Mouse (Mus musculus) adrenal gland, adult 2 months (tissue): ENCODE data around the gene Apobr. TPM values are rescaled to one million over a fixed set of nuclear protein-coding genes. Genes with fewer than 3 reads are reported as not detected.

Experiments used
- DNase-seq: peaks from one replicate; pipeline ENCODE4 v3.0.0; 2021
- polyA plus RNA-seq: library from polyadenylated mRNA; depleted of rRNA; stranded (reverse); fragments of >200 nt; gene quantifications from 2 replicates; pipeline ENCODE4 v1.2.3, GENCODE M21; 2012
- total RNA-seq, 2 experiments: library from RNA; stranded (reverse); gene quantifications; 2 replicates each; pipeline ENCODE4 v1.2.3; 2021

The Apobr gene
- total and polyA plus RNA-seq, 3 experiments = 2.0 to 5.3 (median 4.7) TPM

DNA sequence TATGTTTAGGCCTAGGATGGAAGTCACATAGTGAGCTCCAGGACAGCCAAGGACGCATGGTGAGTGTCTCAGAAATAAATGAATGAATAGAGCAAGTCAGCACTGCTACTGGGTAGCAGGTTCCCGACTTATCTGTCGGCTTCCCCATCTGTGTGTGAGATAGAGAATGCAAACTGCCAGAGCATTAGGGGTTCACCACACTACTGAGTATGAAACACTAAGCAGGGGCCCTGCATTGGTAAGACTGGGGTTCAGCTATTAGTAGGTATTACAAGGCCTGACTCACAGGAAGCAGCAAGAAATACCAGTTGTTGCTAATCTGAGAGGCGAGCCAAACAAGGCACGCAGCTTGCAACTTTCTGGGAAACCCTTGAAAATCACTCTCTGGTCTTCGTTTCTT is 14.2 kb downstream of the Apobr start:
- no peak for DNase-seq

DNA sequence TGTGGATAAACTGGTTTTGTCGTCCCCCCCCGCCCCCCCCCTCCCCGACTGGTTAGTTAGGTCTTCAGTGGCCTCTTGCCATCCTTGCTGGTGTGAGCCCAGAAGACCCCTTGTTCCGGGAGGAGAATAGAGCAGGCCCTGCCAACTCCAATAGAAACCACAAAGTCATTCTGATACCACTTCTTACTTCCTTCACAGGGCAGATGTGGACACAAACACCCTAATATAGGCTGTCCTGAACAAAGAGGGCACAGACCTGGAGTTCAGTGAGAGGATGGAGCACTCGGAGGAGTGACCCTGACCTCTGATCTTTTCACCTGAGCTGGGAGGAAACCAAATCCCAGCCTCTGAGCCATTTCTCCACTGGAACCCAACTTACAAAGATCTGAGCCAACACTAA is 17.2 kb downstream of the Apobr start:
- DNase-seq = no peak

DNA sequence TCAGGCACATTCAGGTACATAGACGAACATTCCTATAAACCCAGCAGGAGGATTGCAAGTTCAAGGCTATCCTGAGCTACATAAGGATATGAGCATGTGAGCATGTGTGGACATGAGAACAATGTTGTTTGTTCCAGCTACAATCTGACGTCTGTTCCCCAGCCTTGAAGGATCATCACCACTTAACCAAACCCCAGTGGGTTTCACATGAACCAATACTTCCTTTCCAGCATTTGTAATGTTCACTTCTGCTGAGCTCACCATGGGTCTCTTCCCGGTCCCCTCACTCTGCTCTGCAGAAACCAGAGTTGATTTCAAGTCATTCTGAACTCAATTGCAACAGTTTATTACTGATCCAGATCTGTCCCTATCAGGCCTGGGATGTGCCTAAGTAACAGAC is 17.9 kb downstream of the Apobr start:
- DNase-seq = no peak

DNA sequence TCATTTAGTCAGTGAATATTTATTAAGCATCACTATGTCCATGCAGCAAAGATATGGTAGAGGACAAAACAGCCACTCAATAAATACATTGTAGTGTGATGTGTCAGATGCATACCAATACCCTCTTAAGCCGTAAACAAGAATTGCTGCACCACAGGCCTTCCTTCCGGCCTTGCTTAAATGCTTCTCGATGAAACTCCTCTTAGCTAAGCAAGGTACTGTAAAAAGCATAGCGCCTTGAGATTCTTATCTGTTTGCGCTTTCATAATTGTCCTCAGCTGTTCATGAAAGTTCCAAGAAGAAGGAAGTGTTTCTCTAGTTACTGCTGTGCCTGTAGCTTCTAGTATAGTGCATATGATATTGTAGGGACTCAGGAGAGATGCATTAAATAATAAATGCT is 21.9 kb downstream of the Apobr start:
- DNase-seq = no peak

DNA sequence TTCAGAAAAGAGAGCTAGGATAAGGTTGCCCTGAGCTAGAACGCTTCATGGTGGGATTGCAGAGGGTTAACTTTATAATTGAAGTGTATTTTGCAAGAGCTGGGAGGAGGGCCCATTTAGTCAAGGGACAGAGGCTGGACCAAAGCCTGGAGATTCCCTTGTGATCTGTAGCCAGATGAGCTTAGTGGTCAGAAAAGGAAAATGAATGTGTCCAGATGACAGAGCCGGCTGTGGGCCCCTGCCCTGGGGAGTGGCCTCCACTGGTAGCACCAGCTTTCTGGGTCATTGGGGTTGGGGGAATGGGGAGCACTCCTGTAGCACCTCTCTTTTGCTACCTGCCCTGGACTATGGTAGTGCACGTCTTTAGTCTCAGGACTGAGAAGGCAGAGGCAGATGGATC is 22.3 kb downstream of the Apobr start:
- DNase-seq = peak; percentile 68

DNA sequence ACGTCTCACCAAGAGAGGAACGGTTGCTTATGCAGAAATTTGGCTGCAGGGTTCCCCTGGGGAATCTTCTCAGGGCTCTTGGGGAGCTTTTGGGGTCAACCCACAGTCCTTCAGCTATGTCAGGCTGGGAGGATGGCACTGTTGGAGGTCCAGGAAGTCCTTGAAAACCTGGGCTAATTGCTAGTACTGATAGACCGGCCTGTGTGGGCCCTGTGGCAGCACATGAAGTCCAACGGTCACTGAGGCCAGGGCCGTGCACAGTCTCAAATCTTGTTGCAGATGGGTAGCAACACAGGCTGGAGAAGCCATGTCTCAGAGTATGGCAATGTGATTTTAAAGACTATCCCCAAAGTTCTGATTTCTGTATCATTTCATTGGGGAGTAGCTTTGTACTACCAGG is 23.1 kb downstream of the Apobr start:
- DNase-seq = no peak

DNA sequence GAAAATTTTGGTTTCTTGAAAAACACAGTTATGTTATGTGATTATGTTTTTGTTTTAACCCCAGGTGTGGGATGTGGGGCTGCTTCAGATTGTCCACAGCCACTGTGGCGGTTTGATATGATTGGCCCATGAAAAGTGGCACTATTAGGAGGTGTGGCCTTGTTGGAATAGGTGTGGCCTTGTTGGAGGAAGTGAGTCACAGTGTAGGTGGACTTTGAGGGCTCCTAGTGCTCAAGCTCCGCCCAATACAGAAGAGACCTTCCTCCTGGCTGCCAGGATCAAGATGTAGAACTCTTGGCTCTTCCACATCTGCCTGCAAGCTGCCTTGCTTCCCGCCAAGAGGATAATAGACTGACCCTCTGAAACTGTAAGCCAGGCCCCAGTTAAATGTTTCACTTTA is 28.0 kb downstream of the Apobr start:
- DNase-seq = no peak

DNA sequence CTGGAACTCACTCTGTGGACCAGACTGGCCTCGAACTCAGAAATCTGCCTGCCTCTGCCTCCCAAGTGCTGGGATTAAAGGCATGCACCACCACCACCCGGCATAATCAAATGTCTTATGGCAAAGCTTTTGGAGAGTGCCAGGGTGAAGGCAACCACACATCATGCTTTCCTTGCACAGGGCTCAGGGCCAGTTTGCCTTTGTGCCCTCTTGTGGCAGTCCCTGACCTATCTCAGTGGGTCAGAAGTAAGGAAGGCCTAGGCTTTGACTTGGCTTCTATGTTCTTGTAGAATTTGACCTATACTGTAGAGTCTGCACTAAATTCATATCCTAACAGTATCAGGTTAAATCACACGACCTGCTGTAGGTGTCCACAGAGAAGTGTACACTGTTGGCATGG is 32.0 kb downstream of the Apobr start:
- DNase-seq = peak; percentile 37

DNA sequence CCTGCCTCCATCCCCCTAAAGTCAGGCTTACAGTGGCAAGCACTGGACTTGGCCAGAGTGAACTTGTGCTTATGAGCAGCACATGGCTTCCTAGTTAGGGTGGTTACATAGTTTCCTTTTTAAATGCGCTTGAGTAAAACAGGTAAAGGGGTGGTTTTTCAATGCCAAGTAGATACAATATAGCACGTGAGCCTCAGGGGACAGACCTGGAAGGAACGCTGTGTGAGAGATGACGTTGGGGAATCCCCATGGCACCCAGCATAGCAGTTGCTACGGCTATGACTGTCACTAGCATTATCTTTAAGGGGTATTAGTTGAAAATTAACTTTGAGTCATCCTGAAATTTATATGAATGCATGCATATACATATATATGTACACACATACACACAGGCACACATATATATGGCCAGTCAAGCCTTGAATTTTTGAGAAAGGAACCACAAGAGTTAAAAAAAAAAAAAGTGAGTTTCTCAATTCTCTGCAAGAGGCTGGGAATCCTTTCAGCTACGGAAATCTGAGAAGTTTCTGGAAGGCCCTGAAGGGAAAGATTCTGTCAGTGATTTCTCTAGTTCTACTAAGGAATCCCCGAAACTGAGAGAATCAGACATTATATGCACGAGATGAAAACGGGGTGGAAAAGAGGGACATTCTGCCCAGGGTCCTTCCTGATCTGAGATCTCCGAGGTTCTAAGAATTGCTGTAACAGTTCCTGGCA is 35.0 kb downstream of the Apobr start:
- no peak for DNase-seq

DNA sequence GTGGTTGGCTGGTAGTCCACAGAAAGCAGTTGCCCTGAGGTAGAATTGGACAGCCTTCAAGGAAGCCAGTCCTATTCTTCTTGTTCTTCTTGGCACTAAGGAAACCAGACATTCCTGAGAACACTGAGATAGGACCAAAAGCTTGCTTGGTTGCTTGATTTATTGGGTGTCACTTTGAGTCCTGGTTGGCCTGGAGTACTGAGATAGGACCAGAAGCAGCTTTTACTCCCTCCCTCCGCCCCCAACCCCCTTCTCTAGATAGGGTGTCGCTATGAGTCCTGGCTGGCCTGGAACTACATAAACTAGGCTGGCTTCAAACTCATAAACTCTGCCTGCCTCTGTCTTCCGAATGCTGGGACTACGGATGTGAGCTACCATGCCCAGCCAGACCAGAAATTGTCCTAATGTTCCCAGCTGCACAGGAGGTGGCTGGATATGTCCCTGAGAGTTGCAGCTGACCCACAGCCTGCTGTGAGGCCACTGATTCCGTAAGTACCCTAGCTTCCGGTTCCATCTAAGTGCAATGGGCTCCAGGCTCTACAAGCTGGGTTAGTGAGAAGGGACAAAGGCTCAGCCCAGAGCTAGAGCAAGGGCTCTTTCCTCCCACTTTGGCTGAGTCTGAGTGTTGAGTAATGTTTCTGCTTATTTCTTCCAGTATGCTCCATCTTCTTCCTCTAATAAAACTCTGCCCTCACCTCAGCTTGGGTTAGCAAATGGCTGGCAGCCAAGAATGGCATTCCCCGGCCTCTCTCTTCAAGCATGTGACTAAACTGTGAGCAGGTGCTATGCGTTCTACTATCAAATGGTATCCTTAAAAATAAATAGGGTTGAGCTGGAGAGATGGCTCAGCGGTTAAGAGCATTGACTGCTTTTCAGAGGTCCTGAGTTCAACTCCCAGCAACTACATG is 37.0 kb downstream of the Apobr start:
- no peak for DNase-seq

DNA sequence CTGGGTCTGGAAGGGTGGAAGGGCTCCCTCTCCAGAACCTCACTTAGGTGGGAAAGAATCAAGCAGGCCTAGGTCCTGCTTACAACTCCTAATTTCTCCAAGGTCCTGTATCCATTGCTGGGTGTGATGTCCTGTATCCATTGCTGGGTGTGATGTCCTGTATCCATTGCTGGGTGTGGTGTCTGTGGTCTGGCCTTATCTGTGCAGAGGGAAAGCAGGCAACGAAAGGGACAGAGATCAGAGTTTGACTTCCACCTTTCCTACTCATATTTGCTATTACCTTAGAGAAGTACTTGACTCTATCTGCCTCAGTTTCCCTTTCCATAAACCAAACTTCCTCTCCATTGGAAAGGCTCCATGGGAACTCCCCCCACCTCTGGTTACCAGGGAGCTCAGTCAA is 38.6 kb downstream of the Apobr start:
- no peak for DNase-seq

DNA sequence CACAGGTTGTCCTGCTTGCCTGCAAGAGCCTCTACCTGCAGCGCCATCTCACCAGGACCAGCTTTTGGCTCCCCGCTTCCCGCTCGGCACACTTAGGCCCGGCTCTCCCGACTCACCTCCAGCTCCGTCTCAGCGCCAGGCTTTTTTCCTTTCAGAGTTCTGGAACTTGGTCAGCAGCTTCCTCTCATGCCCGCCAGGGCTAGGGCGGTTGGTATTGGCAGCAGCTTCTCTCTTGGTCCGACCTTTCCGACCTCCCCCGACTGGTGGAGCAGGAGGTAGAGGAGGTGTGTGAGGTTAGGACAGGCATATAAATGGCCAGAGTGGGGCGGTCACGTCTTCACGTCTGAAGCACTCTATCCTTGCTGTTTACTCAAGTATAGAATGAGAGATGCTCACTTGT is 40.0 kb downstream of the Apobr start:
- DNase-seq = peak; percentile 22

DNA sequence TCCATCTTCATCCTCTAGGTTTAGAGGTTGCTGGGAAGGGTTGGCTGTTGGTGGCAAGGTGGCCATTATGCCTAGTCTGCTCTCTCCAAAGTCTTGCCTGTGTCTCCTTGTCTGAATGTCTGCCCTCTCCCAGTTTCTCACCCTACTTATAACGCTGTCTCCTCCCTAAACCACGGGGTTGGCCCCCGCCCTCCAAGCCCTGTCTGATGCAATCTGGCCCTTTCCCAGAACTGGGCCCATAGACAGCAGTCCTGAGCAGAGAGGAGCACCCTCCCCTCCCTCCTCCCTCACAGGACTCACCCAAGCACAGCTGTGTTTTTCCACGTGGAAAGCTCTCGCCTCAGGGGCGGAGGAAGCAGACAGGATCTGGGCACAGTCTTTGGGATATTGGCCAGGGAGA is 40.6 kb downstream of the Apobr start:
- DNase-seq = peak; percentile 89

DNA sequence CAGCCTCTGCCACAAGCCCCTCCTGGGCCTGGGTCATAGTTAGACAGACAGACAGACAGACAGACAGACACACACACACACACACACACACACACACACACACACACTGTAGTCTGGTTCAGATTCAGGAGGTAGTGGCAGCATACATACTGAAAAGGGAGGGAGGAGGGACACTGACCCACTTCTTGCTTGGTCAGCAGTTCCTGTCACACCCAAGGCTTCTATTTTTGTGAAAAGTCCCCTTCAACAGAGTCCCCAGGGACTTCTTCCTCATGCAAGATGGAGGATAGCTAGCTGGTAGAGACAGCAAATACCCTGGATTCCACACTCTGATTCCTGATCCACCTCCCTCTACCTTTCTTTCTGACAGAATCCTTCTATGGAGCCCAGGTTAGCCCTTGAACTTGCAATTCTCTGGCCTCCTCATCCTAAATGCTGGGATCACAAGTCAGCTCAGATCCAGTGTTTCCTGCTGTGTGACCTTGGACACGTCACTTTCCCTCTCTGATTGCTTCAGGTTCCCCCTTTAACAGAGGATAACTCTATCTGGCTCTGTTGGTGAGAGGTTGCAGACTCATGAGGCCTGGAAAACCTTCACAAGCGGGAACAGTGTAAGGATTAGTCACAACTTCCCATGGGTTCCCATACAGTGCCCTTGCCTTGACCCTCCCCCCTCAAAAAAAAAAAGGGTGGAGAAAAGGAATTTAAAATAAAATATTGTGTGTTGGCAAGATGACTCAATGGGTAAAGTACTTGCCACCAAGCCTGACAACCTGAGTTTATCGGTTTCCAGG is 41.3 kb downstream of the Apobr start:
- peak; percentile 49 for DNase-seq

DNA sequence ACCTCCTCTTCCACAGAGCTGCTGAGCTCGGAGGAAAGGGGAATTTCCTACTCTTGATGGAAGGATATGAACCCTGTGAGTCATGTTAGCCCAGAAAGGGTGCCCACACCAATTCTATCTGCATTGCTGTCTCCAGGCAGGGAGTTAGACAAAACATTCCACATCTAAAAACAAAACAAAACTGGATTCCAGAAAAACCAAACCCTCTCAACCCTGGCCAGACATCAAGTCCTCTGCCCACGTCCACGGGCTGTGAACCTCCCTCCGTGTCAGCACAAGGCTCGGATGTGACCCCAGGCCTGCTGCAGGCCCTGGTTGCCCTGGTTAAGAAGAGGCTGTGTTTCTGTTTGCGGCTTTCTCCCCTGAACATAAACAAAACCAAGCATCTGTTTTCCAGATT is 43.4 kb downstream of the Apobr start:
- no peak for DNase-seq

DNA sequence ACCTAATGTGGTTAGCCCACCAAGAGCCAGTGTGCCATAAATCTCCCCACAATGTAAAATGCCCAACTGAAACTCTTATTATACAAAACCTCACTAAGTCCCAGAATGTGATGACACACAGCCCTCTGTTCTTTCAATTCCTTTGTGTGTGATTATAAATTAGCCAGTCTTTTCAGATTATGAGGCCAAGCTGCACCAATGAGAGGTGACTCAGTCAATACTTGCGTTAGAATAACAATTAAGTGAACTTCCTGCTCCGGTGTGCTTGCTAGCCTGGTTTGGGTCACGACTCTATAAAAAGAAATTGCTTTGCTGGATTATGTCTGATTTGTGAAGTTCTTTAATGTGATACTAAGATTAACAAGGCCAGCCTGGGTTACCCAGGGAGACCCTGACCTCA is 45.2 kb downstream of the Apobr start:
- no peak for DNase-seq

DNA sequence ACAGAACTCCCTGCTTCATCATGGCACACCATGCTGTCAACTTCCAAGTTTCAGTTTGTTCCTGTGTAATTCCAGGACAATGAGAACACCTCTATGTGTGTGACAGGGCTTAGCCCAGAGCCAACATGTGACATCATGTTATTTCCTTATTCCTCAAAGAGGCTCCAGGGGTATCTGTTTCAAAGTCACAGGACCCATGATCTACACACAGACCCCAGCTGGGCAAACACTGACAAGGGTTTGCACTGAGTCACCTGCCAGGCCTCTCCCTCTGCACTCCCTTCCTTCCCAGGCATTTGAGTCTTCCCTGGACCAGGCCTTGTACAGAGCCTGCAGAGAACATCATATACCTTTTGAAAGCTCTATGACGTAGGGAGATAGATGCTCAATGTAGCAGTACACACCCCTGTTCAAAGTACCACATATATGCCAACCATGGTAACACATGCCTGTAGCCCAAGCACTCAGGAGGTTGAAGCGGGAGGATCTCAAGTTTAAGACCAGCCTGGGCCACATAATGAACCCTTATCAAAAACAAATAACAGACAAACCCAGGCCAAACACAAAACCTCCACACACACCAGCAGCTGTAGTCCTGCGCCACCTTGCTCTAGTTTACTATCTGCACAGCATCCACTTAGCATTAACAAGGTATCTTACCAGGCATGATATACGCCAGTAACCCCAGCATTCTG is 46.2 kb downstream of the Apobr start, which contains the start of gene Nupr1:
TSS of gene Nupr1 (minus strand) at position 38 of the 695 bp plus-strand sequence.
- no peak for DNase-seq

DNA sequence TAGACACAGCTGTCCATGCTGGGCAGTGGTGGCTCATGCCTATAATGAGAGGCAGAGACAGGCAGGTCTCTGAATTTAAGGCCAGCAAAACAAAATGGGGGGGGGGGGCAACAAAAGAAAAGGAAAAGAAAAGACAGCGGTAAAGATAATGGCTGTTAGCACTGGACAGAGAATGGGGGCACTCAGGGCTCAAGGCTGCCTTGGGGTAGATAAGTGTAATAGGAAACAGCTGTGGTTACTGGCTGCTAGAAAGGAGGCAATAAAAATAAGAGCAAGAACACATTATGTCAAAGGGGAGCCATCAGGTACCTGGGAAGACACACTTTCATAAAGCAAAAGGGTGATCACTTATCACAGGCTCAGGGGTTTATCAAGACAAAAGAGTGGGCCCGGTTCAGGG is 47.7 kb downstream of the Apobr start:
- no peak for DNase-seq

DNA sequence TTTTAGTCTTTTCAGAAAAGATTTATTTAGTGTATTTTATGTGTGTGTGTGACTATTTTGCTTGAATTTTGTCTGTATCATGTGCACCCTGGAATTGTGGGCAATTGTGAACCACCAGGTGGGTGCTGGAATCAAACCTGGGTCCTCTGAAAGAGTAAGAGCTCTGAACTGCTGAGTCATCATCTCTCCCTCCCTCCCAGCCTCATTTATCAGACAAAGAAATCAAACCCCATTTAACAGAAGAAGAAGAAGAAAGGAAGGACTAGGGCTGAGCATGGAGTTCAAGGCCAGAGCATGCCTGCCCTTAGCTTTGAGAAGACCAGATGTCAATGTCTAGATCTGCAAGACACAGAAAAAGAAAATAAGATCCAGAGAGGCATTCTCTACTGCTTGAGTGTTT is 50.6 kb downstream of the Apobr start:
- DNase-seq = no peak

DNA sequence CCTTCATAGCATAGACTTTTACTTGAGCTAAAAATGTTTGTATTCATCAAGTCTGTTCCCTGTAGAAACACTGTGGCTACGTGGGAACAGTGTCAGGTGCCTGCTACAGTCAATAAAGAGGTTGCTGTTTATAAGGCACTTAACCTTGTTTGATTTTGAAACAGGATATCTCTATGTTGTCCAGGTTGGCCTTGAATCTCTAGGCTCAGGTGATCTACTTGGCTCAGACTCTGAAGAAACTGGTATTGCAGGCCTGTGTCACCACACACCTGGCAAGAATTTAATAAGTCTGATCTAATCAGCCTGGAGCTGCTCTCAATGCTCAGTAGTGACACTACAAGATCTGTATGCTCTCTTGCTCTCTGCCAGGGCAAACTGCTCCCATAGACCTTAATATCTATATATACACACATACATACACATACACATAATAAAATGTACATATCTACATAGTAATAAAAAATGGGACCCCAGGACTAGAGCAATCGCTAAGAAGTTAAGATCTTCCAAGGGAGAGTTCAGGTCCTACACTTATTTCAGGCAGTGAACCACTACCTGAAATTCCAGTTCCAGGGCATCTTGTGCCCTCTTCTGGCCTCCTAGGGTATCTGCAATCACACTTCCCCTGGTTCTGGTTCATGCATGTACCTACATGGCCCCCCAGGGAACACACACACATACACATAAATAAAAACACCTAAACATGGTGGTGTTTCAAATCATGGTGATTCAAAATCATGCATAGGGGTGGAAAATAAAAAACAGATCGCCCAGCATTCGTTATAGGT is 52.2 kb downstream of the Apobr start:
- DNase-seq = peak; percentile 52
